Mouse (Mus musculus): ENCODE results near the gene Oaz2. TPM values are rescaled to one million over a fixed set of nuclear protein-coding genes. Genes with fewer than 3 reads are reported as not detected.
A peak's percentile ranks its signal among the peaks of the same experiment; 100 is the strongest.

The Oaz2 gene
- polyA plus RNA-seq (2014; fragmentation: Nextera tagmentation; extraction: Ambion mirVana) = 194 and 204 TPM in 2 replicates

- Histone ChIP-seq H3K4me2 (replicated peaks; ENCODE audit: low read depth, low read length) (no peak within 1 kb of the TSS), H3K9me3 (ENCODE audit: control insufficient read depth, low read length) (no peaks in the 10 kb centered on the region), H3K27me3 (ENCODE audit: control insufficient read depth, insufficient read depth, low read length) (no peaks in the 10 kb centered on the region), H3K4me1 (ENCODE audit: control insufficient read depth, insufficient read depth, low read length) (no peaks in the 10 kb centered on the region), H3K36me3 (ENCODE audit: control insufficient read depth, insufficient read depth, low read length) (no peaks in the 10 kb centered on the region), H3K9ac (ENCODE audit: low read depth, low read length) (no peak within 1 kb of the TSS), H3K4me3 (ENCODE audit: low read length) (no peak within 1 kb of the TSS), H3K27ac (ENCODE audit: low read depth, low read length) (no peak within 1 kb of the TSS)
- no peak for ATAC-seq (ENCODE audit: low FRiP score, low TSS enrichment)
- WGBS = 92% methylated on average over 8 of the region's 8 CpGs
Observed at GRCm38 (mm10) chr9:65667701-65668100, at the start of gene Oaz2. Oaz2 (plus strand) TSS chr9:65668001.

- WGBS = 64% methylated on average over 3 of the region's 3 CpGs
- H3K4me2 ChIP-seq (replicated peaks; ENCODE audit: low read depth, low read length) = no peak overlapping the region
- H3K9me3 ChIP-seq (ENCODE audit: control insufficient read depth, low read length) = no peaks in the 10 kb centered on the region
- H3K36me3 ChIP-seq (ENCODE audit: control insufficient read depth, insufficient read depth, low read length) = no peaks in the 10 kb centered on the region
- H3K9ac ChIP-seq (ENCODE audit: low read depth, low read length) = no peak overlapping the region
- no peak overlapping the region for H3K4me3 ChIP-seq (ENCODE audit: low read length)
- H3K4me1 ChIP-seq (ENCODE audit: control insufficient read depth, insufficient read depth, low read length) = no peaks in the 10 kb centered on the region
- ATAC-seq (ENCODE audit: low FRiP score, low TSS enrichment) = no peak
- no peak overlapping the region for H3K27ac ChIP-seq (ENCODE audit: low read depth, low read length)
- no peaks in the 10 kb centered on the region for H3K27me3 ChIP-seq (ENCODE audit: control insufficient read depth, insufficient read depth, low read length)
Observed at GRCm38 (mm10) chr9:65619311-65619710, 48.5 kb upstream of the Oaz2 start.

- no peak overlapping the region for H3K4me3 ChIP-seq (ENCODE audit: low read length)
- no peak for ATAC-seq (ENCODE audit: low FRiP score, low TSS enrichment)
- WGBS = 90% methylated on average over 4 of the region's 4 CpGs
Observed at GRCm38 (mm10) chr9:65621196-65621595, 46.6 kb upstream of the Oaz2 start.

GRCm38 (mm10) chr9:65621666-65622065, 46.1 kb upstream of the Oaz2 start:
- H3K4me3 ChIP-seq (ENCODE audit: low read length) = no peak overlapping the region
- H3K4me1 ChIP-seq (ENCODE audit: control insufficient read depth, insufficient read depth, low read length) = no peaks in the 10 kb centered on the region
- 84% methylated on average over 2 of the region's 2 CpGs for WGBS
- no peaks in the 10 kb centered on the region for H3K27me3 ChIP-seq (ENCODE audit: control insufficient read depth, insufficient read depth, low read length)
- no peak overlapping the region for H3K4me2 ChIP-seq (replicated peaks; ENCODE audit: low read depth, low read length)
- no peaks in the 10 kb centered on the region for H3K9me3 ChIP-seq (ENCODE audit: control insufficient read depth, low read length)
- no peak overlapping the region for H3K27ac ChIP-seq (ENCODE audit: low read depth, low read length)
- no peaks in the 10 kb centered on the region for H3K36me3 ChIP-seq (ENCODE audit: control insufficient read depth, insufficient read depth, low read length)
- no peak overlapping the region for H3K9ac ChIP-seq (ENCODE audit: low read depth, low read length)
- ATAC-seq (ENCODE audit: low FRiP score, low TSS enrichment) = no peak

More at GRCm38 (mm10) chr9:65621196-65621595, 46.6 kb upstream of the Oaz2 start:
- no peak overlapping the region for H3K4me2 ChIP-seq (replicated peaks; ENCODE audit: low read depth, low read length)
- H3K27me3 ChIP-seq (ENCODE audit: control insufficient read depth, insufficient read depth, low read length) = no peaks in the 10 kb centered on the region
- no peak overlapping the region for H3K9ac ChIP-seq (ENCODE audit: low read depth, low read length)
- no peak overlapping the region for H3K27ac ChIP-seq (ENCODE audit: low read depth, low read length)
- H3K36me3 ChIP-seq (ENCODE audit: control insufficient read depth, insufficient read depth, low read length) = no peaks in the 10 kb centered on the region
- no peaks in the 10 kb centered on the region for H3K4me1 ChIP-seq (ENCODE audit: control insufficient read depth, insufficient read depth, low read length)
- H3K9me3 ChIP-seq (ENCODE audit: control insufficient read depth, low read length) = no peaks in the 10 kb centered on the region

- ATAC-seq (ENCODE audit: low FRiP score, low TSS enrichment) = no peak
- Histone ChIP-seq H3K4me1 (ENCODE audit: control insufficient read depth, insufficient read depth, low read length) (no peaks in the 10 kb centered on the region), H3K9me3 (ENCODE audit: control insufficient read depth, low read length) (no peaks in the 10 kb centered on the region), H3K27me3 (ENCODE audit: control insufficient read depth, insufficient read depth, low read length) (peaks cover under 1% of the 10 kb centered on the region; the same call in 1 of the 2 replicates), H3K9ac (ENCODE audit: low read depth, low read length) (no peak overlapping the region), H3K36me3 (ENCODE audit: control insufficient read depth, insufficient read depth, low read length) (no peaks in the 10 kb centered on the region), H3K4me2 (replicated peaks; ENCODE audit: low read depth, low read length) (no peak overlapping the region), H3K4me3 (ENCODE audit: low read length) (no peak overlapping the region), H3K27ac (ENCODE audit: low read depth, low read length) (no peak overlapping the region)
- 74% methylated on average over 5 of the region's 5 CpGs for WGBS
Observed at GRCm38 (mm10) chr9:65622826-65623225, 45.0 kb upstream of the Oaz2 start.

- Histone ChIP-seq H3K27me3 (ENCODE audit: control insufficient read depth, insufficient read depth, low read length) (peaks cover 12% of the 10 kb centered on the region), H3K4me1 (ENCODE audit: control insufficient read depth, insufficient read depth, low read length) (0 out of 2 replicates have a peak, but pooled peaks cover 4% of the 10 kb centered on the region), H3K27ac (ENCODE audit: low read depth, low read length) (no peak overlapping the region), H3K4me2 (replicated peaks; ENCODE audit: low read depth, low read length) (no peak overlapping the region), H3K4me3 (ENCODE audit: low read length) (no peak overlapping the region), H3K9ac (ENCODE audit: low read depth, low read length) (no peak overlapping the region), H3K9me3 (ENCODE audit: control insufficient read depth, low read length) (no peaks in the 10 kb centered on the region), H3K36me3 (ENCODE audit: control insufficient read depth, insufficient read depth, low read length) (no peaks in the 10 kb centered on the region)
- 75% methylated on average over 2 of the region's 2 CpGs for WGBS
- ATAC-seq (ENCODE audit: low FRiP score, low TSS enrichment) = no peak
Observed at GRCm38 (mm10) chr9:65624266-65624665, 43.5 kb upstream of the Oaz2 start.

- WGBS = 1% methylated on average over 38 of the region's 40 CpGs
- H3K4me2 ChIP-seq (replicated peaks; ENCODE audit: low read depth, low read length) = peak within 1 kb of the TSS; percentile 98
- ATAC-seq (ENCODE audit: low FRiP score, low TSS enrichment) = no peak
- H3K36me3 ChIP-seq (ENCODE audit: control insufficient read depth, insufficient read depth, low read length) = no peaks in the 10 kb centered on the region
- peak within 1 kb of the TSS; percentile 55; the same call in 1 of the 2 replicates for H3K27ac ChIP-seq (ENCODE audit: low read depth, low read length)
- H3K9me3 ChIP-seq (ENCODE audit: control insufficient read depth, low read length) = no peaks in the 10 kb centered on the region
- H3K4me1 ChIP-seq (ENCODE audit: control insufficient read depth, insufficient read depth, low read length) = peaks cover 14% of the 10 kb centered on the region; the same call in 1 of the 2 replicates
- peak within 1 kb of the TSS; percentile 77 for H3K4me3 ChIP-seq (ENCODE audit: low read length)
- peak within 1 kb of the TSS; percentile 83 for H3K9ac ChIP-seq (ENCODE audit: low read depth, low read length)
- peaks cover 12% of the 10 kb centered on the region for H3K27me3 ChIP-seq (ENCODE audit: control insufficient read depth, insufficient read depth, low read length)
Observed at GRCm38 (mm10) chr9:65629025-65629766, 38.6 kb upstream of the Oaz2 start, which contains the start of gene Rbpms2. Rbpms2 (plus strand) TSS chr9:65629648.

- under 1% methylated on average over 69 of the region's 83 CpGs for WGBS
- Histone ChIP-seq H3K27ac (ENCODE audit: low read depth, low read length) (peak overlapping the region; percentile 55; the same call in 1 of the 2 replicates), H3K4me1 (ENCODE audit: control insufficient read depth, insufficient read depth, low read length) (peaks cover 14% of the 10 kb centered on the region; the same call in 1 of the 2 replicates), H3K36me3 (ENCODE audit: control insufficient read depth, insufficient read depth, low read length) (no peaks in the 10 kb centered on the region), H3K27me3 (ENCODE audit: control insufficient read depth, insufficient read depth, low read length) (peaks cover 12% of the 10 kb centered on the region), H3K9ac (ENCODE audit: low read depth, low read length) (peak overlapping the region; percentile 83), H3K4me3 (ENCODE audit: low read length) (peak overlapping the region; percentile 77), H3K4me2 (replicated peaks; ENCODE audit: low read depth, low read length) (peak overlapping the region; percentile 98), H3K9me3 (ENCODE audit: control insufficient read depth, low read length) (no peaks in the 10 kb centered on the region)
- peak; percentile 91 for ATAC-seq (ENCODE audit: low FRiP score, low TSS enrichment)
Observed at GRCm38 (mm10) chr9:65629767-65630630, 37.8 kb upstream of the Oaz2 start.

All from kidney, embryonic 14.5 days (tissue).